Mouse (Mus musculus): ENCODE results near the gene Helz.
"Not testable (repeated sequence)": the region's sequence is repeated elsewhere in the genome, so short reads cannot be mapped to it uniquely, and the experiment has no call there.

The Helz gene

DNA sequence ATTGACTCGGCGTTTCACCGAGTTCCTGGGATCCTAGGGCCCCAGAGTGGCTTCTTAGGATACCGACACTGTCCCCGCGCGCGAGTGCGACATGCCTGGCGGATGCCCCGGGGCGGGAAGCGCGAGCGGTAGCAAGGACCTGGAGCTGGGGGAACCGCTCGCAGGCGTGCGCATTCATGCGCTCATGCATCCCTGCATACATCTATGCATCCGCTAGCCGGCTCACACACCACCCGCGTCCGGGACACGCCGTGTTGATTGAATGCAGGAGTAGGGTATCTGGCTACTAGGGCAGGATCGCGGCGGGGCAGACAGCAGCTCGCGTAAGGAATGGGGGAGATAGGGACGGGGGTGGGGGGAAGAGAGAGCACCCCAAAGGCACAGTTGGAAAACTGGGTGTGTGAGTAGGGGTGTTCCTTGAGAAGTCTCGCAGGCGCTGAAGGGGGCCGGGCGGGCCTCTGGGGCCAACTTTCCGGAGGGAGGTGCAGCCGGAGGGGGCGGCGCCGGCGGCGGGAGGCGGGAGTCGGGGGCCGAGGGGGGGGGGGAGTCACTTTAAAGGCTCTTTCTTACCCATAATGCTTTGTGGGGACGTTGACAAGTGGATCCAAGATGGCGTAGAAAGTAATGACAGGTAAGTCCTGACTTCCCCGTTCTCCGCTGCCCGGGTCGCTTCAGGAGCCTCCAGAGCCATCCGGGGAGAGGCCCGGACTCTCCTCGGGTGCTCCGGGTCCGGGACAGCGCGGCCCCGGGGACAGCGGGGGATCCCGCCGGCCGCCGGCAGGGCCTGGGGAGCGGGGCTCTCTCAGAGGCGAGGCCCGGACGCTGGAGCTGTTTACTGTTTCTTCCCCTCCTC, at the start of gene Helz:
TSS of gene Helz (plus strand) at position 580 of the 853 bp plus-strand sequence.
- peak; percentile 44 to 65 for DNase-seq (ENCODE audit: low spot score in 2 of 2)

DNA sequence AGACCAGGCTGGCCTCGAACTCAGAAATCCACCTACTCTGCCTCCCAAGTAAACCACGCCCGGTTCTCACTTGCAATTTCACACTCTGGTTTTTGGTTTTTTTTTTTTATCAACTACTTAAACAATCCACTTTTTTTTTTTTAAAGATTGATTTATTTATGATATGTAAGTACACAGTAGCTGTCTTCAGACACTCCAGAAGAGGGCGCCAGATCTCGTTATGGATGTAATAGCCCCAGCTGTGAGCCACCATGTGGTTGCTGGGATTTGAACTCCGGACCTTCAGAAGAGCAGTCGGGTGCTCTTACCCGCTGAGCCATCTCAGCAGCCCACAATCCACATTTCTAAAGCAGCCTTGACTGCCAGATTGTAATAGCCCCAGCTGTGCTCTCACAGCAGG, 44.9 kb upstream of the Helz start:
- no peak for DNase-seq (ENCODE audit: low spot score in 2 of 2)

- not testable (repeated sequence) for DNase-seq (ENCODE audit: low spot score in 2 of 2)
Observed at GRCm38 (mm10) chr11:107504364-107504763, 43.4 kb upstream of the Helz start.

- DNase-seq (ENCODE audit: low spot score in 2 of 2) = peak in 1 of 2 experiments; percentile 15
Observed at GRCm38 (mm10) chr11:107506260-107506659, 41.5 kb upstream of the Helz start.

GRCm38 (mm10) chr11:107509631-107510338, 37.9 kb upstream of the Helz start:
- no peak for DNase-seq (ENCODE audit: low spot score in 2 of 2)

- DNase-seq (ENCODE audit: low spot score in 2 of 2) = no peak
Observed at GRCm38 (mm10) chr11:107510362-107511269, 37.1 kb upstream of the Helz start.

DNA sequence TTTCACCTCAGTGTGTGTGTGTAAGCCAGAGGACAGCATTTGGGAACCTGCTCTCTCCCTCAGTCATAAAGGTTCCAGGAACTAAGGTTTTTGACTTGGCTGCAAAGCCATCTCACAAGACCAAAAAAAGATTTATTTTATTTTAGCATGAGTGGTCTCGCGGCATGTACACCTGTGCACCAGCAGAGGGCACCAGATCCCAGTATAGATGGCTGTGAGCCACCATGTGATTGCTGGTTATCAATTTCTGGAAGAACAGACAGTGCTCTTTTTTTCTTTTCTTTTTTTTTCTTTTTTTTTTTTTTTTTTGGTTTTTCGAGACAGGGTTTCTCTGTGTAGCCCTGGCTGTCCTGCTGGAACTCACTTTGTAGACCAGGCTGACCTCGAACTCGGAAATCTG, 35.8 kb upstream of the Helz start:
- DNase-seq (ENCODE audit: low spot score in 2 of 2) = peak; percentile 54 to 59

- DNase-seq (ENCODE audit: low spot score in 2 of 2) = no peak
Observed at GRCm38 (mm10) chr11:107513047-107513446, 34.7 kb upstream of the Helz start.

DNA sequence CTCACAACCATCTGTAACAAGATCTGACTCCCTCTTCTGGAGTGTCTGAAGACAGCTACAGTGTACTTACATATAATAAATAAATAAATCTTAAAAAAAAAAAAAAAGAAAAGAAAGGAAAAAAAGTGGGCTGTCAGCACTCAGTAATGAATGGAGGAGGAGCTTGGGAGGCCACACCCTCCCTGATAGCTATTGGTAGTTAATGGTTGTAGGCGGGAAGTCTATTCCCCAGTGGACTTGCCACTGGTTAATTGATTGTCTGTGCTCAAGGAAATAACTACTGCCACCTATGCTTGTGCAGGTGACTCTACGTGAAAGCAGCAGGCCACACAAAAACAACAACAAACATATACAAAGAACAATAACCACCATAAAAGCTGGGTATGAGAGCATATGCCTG, 31.3 kb upstream of the Helz start:
- DNase-seq (ENCODE audit: low spot score in 2 of 2) = no peak

GRCm38 (mm10) chr11:107518645-107519429, 28.9 kb upstream of the Helz start:
- DNase-seq (ENCODE audit: low spot score in 2 of 2) = no peak

- DNase-seq (ENCODE audit: low spot score in 2 of 2) = no peak
Observed at GRCm38 (mm10) chr11:107521153-107521552, 26.6 kb upstream of the Helz start.

DNA sequence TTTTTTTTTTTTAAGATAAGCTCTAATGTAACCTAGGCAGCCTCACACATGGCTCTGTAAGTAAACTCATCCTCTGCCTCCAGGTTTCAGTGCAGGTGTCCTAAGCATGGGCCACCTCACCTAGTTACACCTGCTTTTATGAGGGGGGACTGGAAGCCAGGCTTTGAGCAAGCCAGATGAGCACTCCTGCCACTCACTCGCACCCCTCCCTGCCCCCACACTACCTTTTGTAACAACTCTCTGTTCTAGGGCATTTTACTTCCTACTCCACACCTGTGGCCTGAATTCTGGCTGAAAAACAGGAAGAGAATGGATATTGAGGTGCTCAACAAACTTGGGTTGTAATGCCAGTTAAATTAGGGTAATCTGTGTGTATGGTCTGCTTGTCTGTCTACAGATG, 22.8 kb upstream of the Helz start:
- DNase-seq (ENCODE audit: low spot score in 2 of 2) = no peak

GRCm38 (mm10) chr11:107527632-107528031, 20.1 kb upstream of the Helz start:
- no peak for DNase-seq (ENCODE audit: low spot score in 2 of 2)

GRCm38 (mm10) chr11:107529320-107529719, 18.4 kb upstream of the Helz start:
- DNase-seq (ENCODE audit: low spot score in 2 of 2) = no peak

DNA sequence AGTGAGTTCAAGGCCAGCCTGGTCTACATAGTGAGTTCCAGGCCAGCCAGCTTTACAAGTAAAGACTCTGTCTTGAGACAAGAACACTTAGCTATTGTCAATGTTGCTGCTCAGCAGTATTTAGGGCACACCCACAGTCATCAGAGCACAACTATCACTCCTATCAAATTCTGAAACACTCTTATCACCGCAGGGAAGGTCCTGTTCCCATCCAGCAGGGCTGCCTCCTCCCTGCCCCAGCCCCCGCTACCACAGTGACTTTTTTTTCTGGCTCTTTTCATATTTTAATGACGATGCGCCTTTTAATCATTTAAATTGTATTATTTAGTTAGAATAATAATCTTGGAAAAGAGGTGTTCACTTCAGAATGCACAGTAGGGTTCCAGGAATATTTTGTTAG, 16.3 kb upstream of the Helz start:
- DNase-seq (ENCODE audit: low spot score in 2 of 2) = no peak

DNA sequence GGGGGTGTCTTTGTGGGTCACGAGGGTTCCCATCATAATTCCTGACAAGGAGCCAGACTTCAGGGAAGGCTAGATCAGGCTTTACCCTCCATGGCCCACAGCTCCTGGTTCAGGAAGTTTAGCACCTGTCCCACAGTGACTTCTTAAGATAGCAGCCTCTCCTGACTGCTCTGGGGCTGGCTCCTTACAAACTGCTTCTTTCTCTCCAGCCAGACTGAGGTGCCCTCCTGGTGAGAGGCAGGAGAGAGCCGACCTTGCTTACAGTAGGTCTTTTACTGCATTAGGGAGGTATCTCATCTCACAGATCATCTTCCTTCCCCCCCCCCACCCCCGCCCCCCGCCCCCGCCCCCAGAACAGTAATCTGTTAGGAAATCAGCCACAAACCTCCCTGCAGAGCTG, 15.5 kb upstream of the Helz start:
- no peak for DNase-seq (ENCODE audit: low spot score in 2 of 2)

GRCm38 (mm10) chr11:107538994-107539393, 8.7 kb upstream of the Helz start:
- no peak for DNase-seq (ENCODE audit: low spot score in 2 of 2)

DNA sequence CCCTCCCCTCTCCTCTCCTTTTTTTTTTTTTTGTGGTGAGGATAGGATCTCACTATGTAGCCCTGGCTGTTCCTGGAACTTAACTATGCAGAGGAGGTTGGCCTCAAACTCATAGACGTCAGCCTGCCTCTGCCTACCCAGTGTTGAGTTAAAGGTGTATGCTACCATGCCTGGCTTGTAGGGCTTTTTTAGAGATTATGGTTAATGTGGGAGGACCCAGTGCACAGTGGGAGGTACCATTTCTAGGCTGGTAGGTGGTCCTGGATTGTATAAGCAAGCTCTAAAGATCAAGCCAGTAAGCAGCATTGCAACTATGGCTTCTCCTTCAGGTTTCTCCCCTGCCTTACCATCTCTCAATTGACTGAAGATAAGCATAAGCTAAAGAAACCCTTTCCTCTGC, 7.4 kb upstream of the Helz start:
- DNase-seq (ENCODE audit: low spot score in 2 of 2) = no peak

- no peak for DNase-seq (ENCODE audit: low spot score in 2 of 2)
Observed at GRCm38 (mm10) chr11:107545747-107546476, 1.8 kb upstream of the Helz start.

- DNase-seq (ENCODE audit: low spot score in 2 of 2) = no peak
Observed at GRCm38 (mm10) chr11:107546667-107547301, 946 bp upstream of the Helz start.

Measured in frontal cortex, postnatal 36 days (tissue).